Mouse (Mus musculus) liver, embryonic 12.5 days (tissue): ENCODE measurements at regions not wholly inside any gene's neighbourhood (a gene's known extent, or its start where the extent isn't known, plus 50 kb on each side); places are given as distances from the start of the nearest gene placed in this dataset.

Experiments
- ATAC-seq: fragments of 200-750 bp; cut with Nextera tagmentation; 2 replicates; pipeline ENCODE4 v1.8.0; 2017; ENCODE audit warnings: moderate number of reproducible peaks, mild to moderate bottlenecking, moderate library complexity
- H3K27ac ChIP-seq: fragments of 300-500 bp; sonication (generic); 2 replicates; pipeline ENCODE4 v1.5.1; 2016; ENCODE audit warnings: mild to moderate bottlenecking
- H3K27me3 ChIP-seq: fragments of 300-500 bp; sonication (generic); replicated peaks from 2 replicates; pipeline ENCODE4 v1.6.1; 2016; ENCODE audit warnings: mild to moderate bottlenecking, moderate library complexity
- H3K36me3 ChIP-seq: fragments of 300-500 bp; sonication (generic); 2 replicates; pipeline ENCODE4 v1.6.1; 2016; ENCODE audit warnings: mild to moderate bottlenecking, moderate library complexity
- H3K4me1 ChIP-seq: fragments of 300-500 bp; sonication (generic); 2 replicates; pipeline ENCODE4 v1.6.1; 2016
- H3K4me2 ChIP-seq: fragments of 300-500 bp; sonication (generic); 2 replicates; pipeline ENCODE4 v1.6.1; 2016; ENCODE audit warnings: mild to moderate bottlenecking, moderate library complexity
- H3K4me3 ChIP-seq: fragments of 300-500 bp; sonication (generic); 2 replicates; pipeline ENCODE4 v1.5.1; 2016; ENCODE audit warnings: mild to moderate bottlenecking, moderate library complexity
- H3K9ac ChIP-seq: fragments of 300-500 bp; sonication (generic); 2 replicates; pipeline ENCODE4 v1.6.1; 2016; ENCODE audit warnings: mild to moderate bottlenecking, moderate library complexity
- H3K9me3 ChIP-seq: fragments of 300-500 bp; sonication (generic); replicated peaks from 2 replicates; pipeline ENCODE4 v1.6.1; 2016; ENCODE audit warnings: mild to moderate bottlenecking, moderate library complexity
- WGBS: fragments of 180-500 bp; shearing (Covaris S2); methylation state at CpG from one replicate; pipeline ENCODE4 v1.1.7; 2016; ENCODE audit not compliant: insufficient replicate concordance; 5-methylcytosine and 5-hydroxymethylcytosine counted together

DNA sequence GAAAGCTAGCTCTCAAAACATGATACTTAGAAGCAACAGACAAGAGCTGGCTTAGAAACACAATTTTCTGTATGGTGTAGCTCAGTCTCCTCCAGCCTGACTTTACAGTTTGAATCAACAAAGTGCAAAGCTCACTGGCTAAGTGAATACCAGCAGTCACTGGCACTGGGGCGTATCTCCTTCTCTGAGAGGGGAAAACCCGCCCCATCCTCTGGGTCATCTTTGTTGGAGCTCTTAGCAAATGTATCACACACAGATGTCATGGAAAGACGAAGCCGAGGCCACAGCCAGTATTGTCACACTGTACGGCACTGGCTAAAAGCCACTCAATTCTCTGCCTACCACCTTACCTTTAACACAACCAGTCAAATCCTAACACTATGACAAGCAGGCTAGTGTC is 267.8 kb downstream of the Bcor start:
- H3K27ac ChIP-seq, result no peak overlapping the region
- peaks cover 8% of the 10 kb centered on the region for H3K4me1 ChIP-seq
- no peak overlapping the region for H3K9ac ChIP-seq
- H3K36me3 ChIP-seq, result no peaks in the 10 kb centered on the region
- peaks cover 31% of the 10 kb centered on the region; the same call in 1 of the 2 replicates for H3K27me3 ChIP-seq
- no peak for ATAC-seq
- no peak overlapping the region for H3K4me3 ChIP-seq
- no peak overlapping the region for H3K4me2 ChIP-seq
- WGBS, result 75% methylated on average over 5 of the region's 5 CpGs
- no peaks in the 10 kb centered on the region for H3K9me3 ChIP-seq

DNA sequence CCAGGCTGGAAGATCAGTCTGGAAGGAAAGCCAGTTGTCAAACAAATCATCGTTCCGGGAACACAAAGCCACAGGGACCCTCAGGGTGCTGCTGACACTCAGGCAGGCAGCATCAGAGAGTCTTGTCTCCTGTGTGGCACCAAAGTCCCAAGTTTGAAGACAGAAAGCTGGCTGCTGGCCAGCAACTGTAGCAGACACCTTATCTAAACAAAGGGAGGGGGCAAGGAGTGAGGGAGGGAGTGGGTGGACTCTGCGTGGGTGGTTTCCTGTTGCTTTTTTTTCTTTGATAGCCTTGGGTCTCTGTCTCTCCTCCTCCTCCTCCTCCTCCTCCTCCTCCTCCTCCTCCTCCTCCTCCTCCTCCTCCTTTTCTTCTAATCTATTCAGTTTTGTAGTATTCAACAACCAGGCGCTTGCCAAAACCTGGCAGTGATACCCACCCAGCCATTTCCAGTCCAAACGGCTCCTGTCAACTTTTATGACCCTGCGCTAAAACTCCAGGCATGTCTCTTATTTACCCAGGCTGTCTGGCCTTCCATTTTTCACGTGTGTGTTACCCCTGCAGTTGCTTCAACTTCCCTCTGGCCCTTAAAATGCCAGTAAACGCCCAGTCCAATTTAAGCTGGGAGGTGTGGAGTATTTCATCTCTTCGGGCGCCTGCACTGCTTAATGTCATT is 266.4 kb downstream of the Bcor start:
- peaks cover 8% of the 10 kb centered on the region for H3K4me1 ChIP-seq
- H3K9ac ChIP-seq, result no peak overlapping the region
- H3K4me3 ChIP-seq, result no peak overlapping the region
- 38% methylated on average over 8 of the region's 10 CpGs for WGBS
- no peaks in the 10 kb centered on the region for H3K36me3 ChIP-seq
- no peak overlapping the region for H3K27ac ChIP-seq
- H3K9me3 ChIP-seq, result no peaks in the 10 kb centered on the region
- H3K27me3 ChIP-seq, result peaks cover 34% of the 10 kb centered on the region; the same call in 1 of the 2 replicates
- no peak overlapping the region for H3K4me2 ChIP-seq
- ATAC-seq, result no peak

DNA sequence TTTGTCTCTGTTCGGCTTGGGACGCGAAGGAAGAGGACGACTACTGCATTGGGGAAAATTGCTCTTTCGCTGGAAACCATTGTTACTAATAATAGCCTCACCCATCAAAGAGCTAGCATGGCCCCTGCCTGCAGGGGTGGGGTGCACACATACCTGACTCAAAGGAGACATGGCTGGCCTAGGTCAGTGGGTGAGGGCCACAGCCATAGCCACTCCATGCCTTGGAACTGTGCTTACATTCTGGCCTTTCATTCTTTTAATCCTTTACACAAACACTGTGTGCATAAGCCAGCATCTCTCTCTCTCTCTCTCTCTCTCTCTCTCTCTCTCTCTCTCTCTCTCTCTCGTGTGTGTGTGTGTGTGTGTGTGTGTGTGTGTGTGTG is 265.9 kb downstream of the Bcor start:
- Histone ChIP-seq H3K4me1 (peaks cover 8% of the 10 kb centered on the region), H3K27me3 (peaks cover 38% of the 10 kb centered on the region; the same call in 1 of the 2 replicates), H3K9me3 (no peaks in the 10 kb centered on the region), H3K9ac (no peak overlapping the region), H3K27ac (no peak overlapping the region), H3K4me3 (no peak overlapping the region), H3K4me2 (no peak overlapping the region), H3K36me3 (no peaks in the 10 kb centered on the region)
- WGBS, result 56% methylated on average over 5 of the region's 6 CpGs
- no peak for ATAC-seq

DNA sequence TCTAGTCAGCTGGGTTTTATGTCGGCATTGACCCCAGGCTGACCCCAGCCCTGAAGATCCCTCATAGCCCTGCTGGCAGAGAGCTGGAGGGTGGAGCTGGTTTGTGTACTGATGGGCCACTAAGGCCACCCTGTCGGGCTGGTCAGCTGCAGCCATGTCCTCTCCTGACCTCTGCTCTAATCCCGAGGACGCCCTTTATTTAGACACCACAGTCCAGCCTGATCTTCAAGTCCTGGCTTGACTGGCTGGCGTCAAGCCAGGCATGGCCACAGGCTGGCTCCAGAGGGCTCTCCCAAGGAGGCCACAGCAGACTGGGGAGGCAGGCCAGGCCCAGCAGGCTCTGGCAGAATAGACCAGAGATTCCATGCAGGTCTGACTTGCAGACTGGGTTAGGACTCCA is 264.8 kb downstream of the Bcor start:
- peaks cover 8% of the 10 kb centered on the region for H3K4me1 ChIP-seq
- H3K27me3 ChIP-seq, result peaks cover 40% of the 10 kb centered on the region; the same call in 1 of the 2 replicates
- no peak for ATAC-seq
- WGBS, result 57% methylated on average over 5 of the region's 5 CpGs
- H3K4me3 ChIP-seq, result no peak overlapping the region
- H3K9me3 ChIP-seq, result no peaks in the 10 kb centered on the region
- no peak overlapping the region for H3K9ac ChIP-seq
- no peak overlapping the region for H3K4me2 ChIP-seq
- no peaks in the 10 kb centered on the region for H3K36me3 ChIP-seq
- H3K27ac ChIP-seq, result no peak overlapping the region

DNA sequence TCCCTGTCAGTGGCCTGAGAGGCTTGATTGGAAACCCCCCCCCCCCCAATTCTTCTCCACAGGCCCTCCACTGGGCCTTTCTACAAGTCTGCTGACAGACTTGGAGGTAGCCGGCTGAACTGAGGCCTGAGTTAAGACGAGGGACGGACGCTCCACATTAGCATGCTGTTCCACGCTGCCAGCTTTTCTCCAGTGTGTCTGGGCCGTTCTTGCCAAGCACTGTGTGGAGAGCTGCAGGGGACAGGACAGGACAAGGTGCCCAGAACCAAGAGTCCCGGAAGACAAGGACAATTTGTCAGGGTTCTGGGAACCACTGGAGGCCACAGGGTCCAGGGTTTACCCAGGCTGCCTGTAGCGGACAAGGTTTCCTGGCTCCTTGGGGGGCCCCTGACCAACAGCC is 261.9 kb downstream of the Bcor start:
- peaks cover 24% of the 10 kb centered on the region; the same call in 1 of the 2 replicates for H3K27me3 ChIP-seq
- H3K36me3 ChIP-seq, result no peaks in the 10 kb centered on the region
- H3K4me2 ChIP-seq, result no peak overlapping the region
- no peak overlapping the region for H3K9ac ChIP-seq
- no peaks in the 10 kb centered on the region for H3K9me3 ChIP-seq
- ATAC-seq, result no peak
- H3K27ac ChIP-seq, result no peak overlapping the region
- H3K4me1 ChIP-seq, result peaks cover 8% of the 10 kb centered on the region
- WGBS, result 82% methylated on average over 8 of the region's 8 CpGs
- no peak overlapping the region for H3K4me3 ChIP-seq

DNA sequence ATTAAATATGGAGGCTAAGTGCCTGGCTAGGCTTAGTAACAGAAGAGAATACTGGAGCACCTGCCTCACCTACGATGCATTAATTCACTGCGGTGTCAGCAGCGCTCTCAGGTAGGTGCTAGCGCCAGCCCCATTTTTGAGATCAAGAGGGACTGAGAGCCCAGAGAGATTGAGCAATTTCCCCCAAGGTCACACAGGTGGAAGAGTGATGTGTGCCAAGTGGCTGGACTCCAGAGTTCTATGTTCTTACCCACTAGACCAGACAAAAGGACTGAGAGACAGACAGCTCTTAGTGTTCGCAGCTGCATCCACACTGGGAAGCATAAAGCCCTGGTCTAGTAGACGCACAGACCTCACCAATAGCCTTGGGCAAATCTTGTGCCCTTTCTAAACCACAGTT is 261.1 kb downstream of the Bcor start:
- WGBS, result 74% methylated on average over 6 of the region's 6 CpGs
- no peak for ATAC-seq
- Histone ChIP-seq H3K9me3 (no peaks in the 10 kb centered on the region), H3K4me1 (peaks cover under 1% of the 10 kb centered on the region; the same call in 1 of the 2 replicates), H3K27ac (no peak overlapping the region), H3K36me3 (no peaks in the 10 kb centered on the region), H3K27me3 (peaks cover 24% of the 10 kb centered on the region), H3K4me3 (no peak overlapping the region), H3K9ac (no peak overlapping the region), H3K4me2 (no peak overlapping the region)

GRCm38 (mm10) chrX:11899914-11900313 is 260.2 kb downstream of the Bcor start:
- Histone ChIP-seq H3K4me3 (no peak overlapping the region), H3K27ac (no peak overlapping the region), H3K9me3 (no peaks in the 10 kb centered on the region), H3K4me1 (no peaks in the 10 kb centered on the region; the same call in 1 of the 2 replicates), H3K27me3 (peaks cover 24% of the 10 kb centered on the region), H3K9ac (no peak overlapping the region), H3K4me2 (no peak overlapping the region), H3K36me3 (no peaks in the 10 kb centered on the region)
- 60% methylated on average over 3 of the region's 3 CpGs for WGBS
- ATAC-seq, result no peak

DNA sequence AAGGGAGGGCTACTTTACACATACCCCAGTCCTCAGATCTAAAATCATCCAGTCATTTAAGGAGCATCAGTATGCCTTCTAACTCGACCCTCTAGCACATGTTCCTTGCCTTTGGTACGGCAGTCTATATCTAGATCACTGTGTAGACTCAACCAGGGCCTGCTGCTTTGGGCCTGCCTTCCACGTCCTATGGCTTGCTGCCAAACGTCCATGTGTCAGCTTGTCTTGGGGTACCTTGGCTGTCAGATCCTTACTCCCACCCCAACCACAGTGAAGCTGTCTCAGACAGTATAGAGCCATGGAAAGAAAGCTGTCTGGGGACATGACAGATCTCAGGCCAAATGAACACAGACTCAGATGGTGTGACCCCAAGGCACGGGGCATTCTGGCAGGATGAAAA is 258.4 kb downstream of the Bcor start:
- H3K9ac ChIP-seq, result no peak overlapping the region
- WGBS, result 46% methylated on average over 5 of the region's 5 CpGs
- H3K27ac ChIP-seq, result no peak overlapping the region
- no peak overlapping the region for H3K4me2 ChIP-seq
- H3K4me3 ChIP-seq, result no peak overlapping the region
- H3K36me3 ChIP-seq, result no peaks in the 10 kb centered on the region
- no peak for ATAC-seq
- no peaks in the 10 kb centered on the region for H3K9me3 ChIP-seq
- H3K27me3 ChIP-seq, result peaks cover 18% of the 10 kb centered on the region
- H3K4me1 ChIP-seq, result no peaks in the 10 kb centered on the region

DNA sequence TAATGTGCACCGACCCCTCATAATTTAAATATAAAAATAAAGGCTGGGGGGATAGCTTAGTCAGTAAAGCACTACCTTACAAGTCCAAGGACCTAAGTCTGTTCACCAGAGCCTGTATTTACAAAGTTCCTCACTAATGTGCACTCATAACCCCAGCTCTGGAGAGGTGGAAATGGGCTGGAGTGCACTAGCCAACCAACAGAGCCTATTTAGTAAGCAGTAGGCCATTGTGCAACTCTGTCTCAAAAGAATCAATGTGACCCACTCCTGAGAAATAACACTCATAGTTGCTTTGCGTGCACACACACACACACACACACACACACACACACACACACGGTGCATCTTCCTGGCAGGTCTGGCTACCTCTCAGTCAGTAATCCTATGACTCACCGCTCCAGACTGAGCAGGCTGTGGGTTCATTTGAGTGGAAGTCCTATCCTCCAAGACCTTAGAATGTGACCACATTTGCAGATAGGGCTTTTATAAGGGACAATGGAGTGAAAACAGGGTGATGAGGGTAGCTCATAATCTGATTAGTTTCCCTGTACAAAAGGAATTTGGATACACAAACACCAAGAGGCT is 256.9 kb downstream of the Bcor start:
- Histone ChIP-seq H3K4me3 (no peak overlapping the region), H3K27ac (no peak overlapping the region), H3K9me3 (no peaks in the 10 kb centered on the region), H3K27me3 (peaks cover 14% of the 10 kb centered on the region), H3K4me2 (no peak overlapping the region), H3K4me1 (no peaks in the 10 kb centered on the region), H3K9ac (no peak overlapping the region), H3K36me3 (no peaks in the 10 kb centered on the region)
- ATAC-seq, result no peak
- WGBS, result 75% methylated on average over 4 of the region's 4 CpGs

DNA sequence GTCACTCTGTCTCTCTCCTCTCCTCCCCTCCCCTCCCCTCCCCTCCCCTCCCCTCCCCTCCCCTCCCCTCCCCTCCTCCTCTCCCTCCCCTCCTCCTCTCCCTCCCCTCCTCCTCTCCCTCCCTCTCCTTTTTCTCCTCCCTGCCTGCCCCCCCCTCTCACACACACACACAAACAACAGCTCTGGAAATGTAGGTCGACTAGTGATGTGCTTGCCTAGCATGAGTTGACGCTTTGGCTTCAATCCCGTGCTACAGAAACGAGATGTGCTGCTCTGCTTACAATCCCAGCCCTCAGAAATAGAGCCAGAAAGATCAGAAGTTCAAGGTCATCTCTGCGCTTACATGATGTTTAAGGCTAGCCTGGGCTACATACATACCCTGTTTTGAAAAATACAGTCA is 254.9 kb downstream of the Bcor start:
- 47% methylated on average over 5 of the region's 5 CpGs for WGBS
- H3K36me3 ChIP-seq, result no peaks in the 10 kb centered on the region
- H3K9ac ChIP-seq, result no peak overlapping the region
- H3K9me3 ChIP-seq, result no peaks in the 10 kb centered on the region
- ATAC-seq, result no peak
- H3K27me3 ChIP-seq, result peaks cover 12% of the 10 kb centered on the region
- H3K4me2 ChIP-seq, result no peak overlapping the region
- H3K4me3 ChIP-seq, result no peak overlapping the region
- H3K27ac ChIP-seq, result no peak overlapping the region
- H3K4me1 ChIP-seq, result no peaks in the 10 kb centered on the region

DNA sequence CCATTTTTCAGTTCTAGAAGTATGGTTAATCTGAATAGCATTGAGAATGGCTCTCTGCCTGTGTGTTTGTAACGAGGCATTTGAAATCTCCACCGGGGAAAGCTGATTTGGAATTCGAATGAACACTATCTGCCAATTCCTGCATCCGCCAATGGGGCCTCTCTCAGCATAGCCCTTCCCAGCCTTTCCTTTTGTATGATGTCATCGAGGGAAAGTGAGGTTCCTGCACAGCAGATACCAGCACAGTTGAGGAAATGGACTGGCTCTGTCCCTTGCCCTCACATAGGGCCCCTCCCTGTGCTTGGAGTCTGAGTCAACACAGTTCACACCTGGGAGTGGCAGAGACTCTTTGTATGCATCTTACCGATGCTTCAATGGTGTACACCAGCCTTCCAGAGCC is 253.0 kb downstream of the Bcor start:
- Histone ChIP-seq H3K36me3 (no peaks in the 10 kb centered on the region), H3K4me2 (no peak overlapping the region), H3K27me3 (peaks cover 11% of the 10 kb centered on the region), H3K9me3 (no peaks in the 10 kb centered on the region), H3K9ac (no peak overlapping the region), H3K27ac (no peak overlapping the region), H3K4me3 (no peak overlapping the region), H3K4me1 (no peaks in the 10 kb centered on the region)
- 45% methylated on average over 6 of the region's 6 CpGs for WGBS
- no peak for ATAC-seq

GRCm38 (mm10) chrX:11915984-11916383 is 244.2 kb downstream of the Bcor start:
- no peak overlapping the region for H3K4me3 ChIP-seq
- H3K9ac ChIP-seq, result no peak overlapping the region
- no peaks in the 10 kb centered on the region for H3K9me3 ChIP-seq
- no peak overlapping the region for H3K4me2 ChIP-seq
- peaks cover 6% of the 10 kb centered on the region; the same call in 1 of the 2 replicates for H3K27me3 ChIP-seq
- H3K27ac ChIP-seq, result no peak overlapping the region
- peaks cover 10% of the 10 kb centered on the region; the same call in 1 of the 2 replicates for H3K4me1 ChIP-seq
- H3K36me3 ChIP-seq, result no peaks in the 10 kb centered on the region
- WGBS, result 82% methylated on average over 10 of the region's 10 CpGs
- no peak for ATAC-seq
